Mouse (Mus musculus) cortical plate, adult 2 months (tissue): Measurements from ENCODE around the gene Gm37240. TPM values are rescaled to one million over a fixed set of nuclear protein-coding genes. Genes with fewer than 3 reads are reported as not detected.

Experiments
- H3K27ac ChIP-seq: fragments of 200-500 bp; 2 replicates; pipeline ENCODE4 v1.5.1; 2012; ENCODE audit warnings: low read length, control low read depth, inconsistent platforms; ENCODE audit not compliant: insufficient read depth
- H3K4me1 ChIP-seq: fragments of 200-500 bp; 2 replicates; pipeline ENCODE4 v1.6.1; 2011; ENCODE audit warnings: low read length; ENCODE audit not compliant: control insufficient read depth, insufficient read depth
- H3K4me3 ChIP-seq: fragments of 200-500 bp; 2 replicates; pipeline ENCODE4 v1.5.1; 2011; ENCODE audit warnings: mild to moderate bottlenecking, low read length, control low read depth; ENCODE audit not compliant: insufficient read depth
- CTCF ChIP-seq: fragments of 200-500 bp; IDR thresholded peaks from 2 replicates; pipeline ENCODE4 v1.5.1; 2011; ENCODE audit warnings: mild to moderate bottlenecking, control low read depth, low read length; ENCODE audit not compliant: insufficient read depth; ENCODE audit errors: extremely low read depth
- POLR2A ChIP-seq: fragments of 200-500 bp; IDR thresholded peaks from 2 replicates; pipeline ENCODE4 v1.6.1; 2011; ENCODE audit warnings: mild to moderate bottlenecking, low read length, control low read depth; ENCODE audit not compliant: insufficient read depth; ENCODE audit errors: extremely low read depth
- polyA plus RNA-seq: library from polyadenylated mRNA; depleted of rRNA; stranded (reverse); fragments of >200 nt; gene quantifications from 2 replicates; pipeline ENCODE4 v1.2.3, GENCODE M21; 2012

Gene Gm37240
- polyA plus RNA-seq, 1 experiment = 0.81 TPM

DNA sequence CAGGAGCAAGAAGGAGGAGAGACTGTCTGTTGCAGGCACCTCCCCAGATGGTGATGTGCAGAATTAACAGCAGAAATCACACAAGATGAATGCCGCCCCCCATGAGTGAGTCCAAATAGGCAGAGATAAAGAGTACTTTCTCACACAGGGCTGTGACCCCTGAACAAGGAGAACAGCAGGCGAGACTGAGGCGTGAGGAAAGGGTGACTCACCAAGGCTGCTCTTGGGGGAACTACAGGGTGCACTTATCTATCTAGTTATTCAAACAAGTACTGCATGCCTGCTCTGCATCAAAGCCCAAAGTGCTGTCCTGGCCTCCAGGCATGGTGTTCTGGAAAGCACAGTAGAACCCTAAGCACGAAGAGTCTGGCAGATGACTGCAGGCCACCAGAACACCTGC lies 113.4 kb downstream of the Gm37240 start:
- no peaks in the 10 kb centered on the region for H3K4me1 ChIP-seq
- H3K27ac ChIP-seq = no peak overlapping the region
- no peak overlapping the region for H3K4me3 ChIP-seq
- no peak for TF ChIP-seq POLR2A
- no peak for TF ChIP-seq CTCF

DNA sequence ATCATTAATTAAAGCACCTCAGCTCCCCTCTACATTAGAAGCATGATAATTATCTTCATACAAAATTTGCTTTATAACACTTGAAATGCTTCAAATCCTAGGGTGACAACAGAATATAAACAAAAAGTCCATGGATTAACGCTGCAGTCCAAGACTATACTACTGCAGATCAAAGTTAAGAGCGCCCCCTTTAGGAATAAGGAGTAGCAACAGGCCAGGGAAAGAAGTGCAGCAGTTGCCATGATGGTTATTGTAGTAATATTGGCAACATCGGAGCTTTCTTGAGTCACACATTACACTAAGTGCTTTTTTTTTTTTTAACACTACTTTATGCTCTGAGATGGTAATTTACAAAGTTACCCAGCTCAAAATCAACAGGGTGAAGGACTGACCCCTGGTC lies 113.9 kb downstream of the Gm37240 start:
- Histone ChIP-seq H3K4me1 (no peaks in the 10 kb centered on the region), H3K4me3 (no peak overlapping the region), H3K27ac (no peak overlapping the region)
- TF ChIP-seq CTCF (no peak), POLR2A (no peak)

DNA sequence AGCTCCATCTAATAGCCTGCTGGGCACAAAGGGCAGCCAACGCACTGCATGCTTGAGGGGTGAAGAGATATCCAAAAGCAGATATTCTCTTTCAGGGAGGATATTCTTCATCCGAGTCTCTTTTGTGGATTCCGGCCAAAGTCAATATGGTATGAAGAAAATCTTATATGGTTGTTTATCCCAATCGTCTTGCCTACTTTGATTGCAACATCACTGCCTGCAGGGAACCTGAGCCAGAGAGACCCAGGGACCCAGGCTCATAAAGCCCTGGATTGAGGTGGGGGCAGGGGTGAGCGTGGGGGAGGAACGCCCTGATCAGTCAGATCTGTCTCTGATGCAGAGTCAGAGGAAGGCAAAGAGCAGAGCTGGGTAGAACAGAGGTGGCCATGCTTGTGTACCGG lies 122.4 kb downstream of the Gm37240 start:
- TF ChIP-seq POLR2A = no peak
- no peak for TF ChIP-seq CTCF
- no peak overlapping the region for H3K27ac ChIP-seq

DNA sequence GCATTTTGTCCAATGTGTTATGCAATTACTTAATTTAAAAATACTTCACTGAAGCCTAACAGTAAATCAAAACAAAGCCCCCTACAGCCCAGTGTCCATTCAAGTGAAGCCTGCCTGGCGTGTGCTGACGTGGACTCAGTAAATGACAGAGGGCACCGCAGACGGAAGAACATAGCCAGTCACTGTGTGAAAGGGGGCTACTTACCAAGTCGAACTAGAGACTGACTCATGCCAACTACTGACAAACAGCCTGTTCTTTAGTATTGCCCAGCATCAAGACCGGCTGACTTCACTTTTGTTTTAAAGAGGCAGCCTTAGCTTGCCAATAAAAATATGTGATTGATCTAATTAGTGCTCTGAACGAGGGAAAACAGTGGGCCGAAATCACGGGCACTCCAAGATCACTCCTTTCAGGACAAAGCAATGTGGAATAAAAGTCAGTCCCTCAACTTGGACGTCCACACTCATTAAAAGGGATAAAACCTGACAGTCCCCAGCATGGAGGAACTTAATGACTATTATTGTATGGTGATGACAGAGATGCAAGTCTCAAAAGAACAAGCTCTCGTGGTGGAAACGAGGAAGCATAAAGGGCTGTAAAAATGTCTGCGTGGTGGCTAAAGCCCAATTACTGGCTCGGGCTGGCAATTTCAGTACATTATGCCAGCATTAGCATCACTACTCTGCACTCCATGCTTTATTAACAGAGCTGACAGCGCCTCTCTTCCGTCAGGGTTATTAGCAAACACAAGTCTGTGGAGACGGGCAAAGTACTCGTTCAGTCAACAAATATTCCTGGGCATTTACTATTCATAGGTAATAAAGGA lies 123.1 kb downstream of the Gm37240 start:
- Histone ChIP-seq H3K4me1 (no peaks in the 10 kb centered on the region), H3K27ac (no peak overlapping the region)
- TF ChIP-seq POLR2A (no peak), CTCF (no peak)

More for the DNA sequence above, 122.4 kb downstream of the Gm37240 start:
- Histone ChIP-seq H3K4me3 (no peak overlapping the region), H3K4me1 (no peaks in the 10 kb centered on the region)

DNA sequence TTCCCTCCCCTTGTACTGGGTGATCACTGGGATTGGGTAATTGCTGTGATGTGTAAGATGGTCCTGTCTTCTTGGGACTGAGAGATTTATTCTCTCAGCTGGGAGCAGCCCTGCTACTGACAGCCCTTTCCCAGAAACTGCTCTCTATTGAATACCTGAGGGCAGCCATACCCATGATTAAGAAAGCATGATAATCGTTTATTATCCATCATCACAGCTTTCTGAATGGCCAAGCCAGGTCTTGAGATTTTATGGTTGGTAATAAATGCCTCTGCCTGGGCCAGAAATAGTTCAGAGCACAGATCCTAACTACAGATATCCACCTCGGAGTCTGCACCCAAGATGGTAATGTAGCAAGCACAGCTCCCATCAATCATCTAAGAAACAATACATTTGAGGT lies 129.4 kb downstream of the Gm37240 start:
- H3K27ac ChIP-seq = no peak overlapping the region
- no peaks in the 10 kb centered on the region for H3K4me1 ChIP-seq
- no peak overlapping the region for H3K4me3 ChIP-seq
- TF ChIP-seq POLR2A (no peak), CTCF (no peak)

More for the DNA sequence above, 123.1 kb downstream of the Gm37240 start:
- H3K4me3 ChIP-seq = no peak overlapping the region

DNA sequence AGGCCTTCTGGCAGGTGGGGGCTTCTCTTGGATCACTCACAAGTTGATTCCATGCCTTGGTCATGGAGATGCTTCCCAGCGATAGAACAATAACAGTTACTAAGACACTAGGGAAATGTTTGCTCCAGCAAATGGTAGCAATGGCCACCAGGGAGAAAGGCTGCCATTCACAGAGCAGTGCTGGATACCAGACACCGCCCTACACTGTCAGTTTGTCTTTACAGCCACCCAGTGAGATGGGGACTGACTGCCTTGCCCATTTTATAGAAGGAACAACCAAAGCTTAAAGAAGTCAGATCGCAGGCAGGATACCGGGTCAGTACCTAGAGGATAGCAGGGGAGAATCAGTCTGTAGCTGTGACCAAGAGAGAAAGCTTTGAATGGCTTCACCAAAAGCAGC lies 129.9 kb downstream of the Gm37240 start:
- no peak overlapping the region for H3K27ac ChIP-seq
- no peak overlapping the region for H3K4me3 ChIP-seq
- TF ChIP-seq CTCF = no peak
- TF ChIP-seq POLR2A = no peak
- no peaks in the 10 kb centered on the region for H3K4me1 ChIP-seq

DNA sequence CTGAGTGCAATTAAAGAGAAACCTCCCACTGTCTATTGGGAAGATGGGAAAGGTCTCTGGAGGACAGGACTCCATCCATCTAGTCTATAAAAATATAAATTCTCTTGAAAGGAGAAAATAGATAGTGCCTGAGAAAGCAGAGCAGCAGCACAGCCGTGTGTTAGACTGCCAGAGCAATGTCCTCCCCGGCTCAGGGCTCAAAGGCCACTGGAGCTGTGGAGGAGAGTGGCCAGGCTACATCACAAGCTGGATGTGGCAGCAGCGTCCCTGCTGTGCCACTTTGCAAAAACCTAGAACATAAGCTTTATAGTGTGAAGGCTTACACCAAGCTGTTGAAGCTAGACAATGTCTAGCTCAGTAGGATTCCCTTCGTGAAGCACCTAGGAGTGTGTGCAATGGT lies 138.0 kb downstream of the Gm37240 start:
- Histone ChIP-seq H3K4me1 (no peaks in the 10 kb centered on the region), H3K4me3 (no peak overlapping the region), H3K27ac (no peak overlapping the region)
- TF ChIP-seq CTCF (no peak), POLR2A (no peak)

DNA sequence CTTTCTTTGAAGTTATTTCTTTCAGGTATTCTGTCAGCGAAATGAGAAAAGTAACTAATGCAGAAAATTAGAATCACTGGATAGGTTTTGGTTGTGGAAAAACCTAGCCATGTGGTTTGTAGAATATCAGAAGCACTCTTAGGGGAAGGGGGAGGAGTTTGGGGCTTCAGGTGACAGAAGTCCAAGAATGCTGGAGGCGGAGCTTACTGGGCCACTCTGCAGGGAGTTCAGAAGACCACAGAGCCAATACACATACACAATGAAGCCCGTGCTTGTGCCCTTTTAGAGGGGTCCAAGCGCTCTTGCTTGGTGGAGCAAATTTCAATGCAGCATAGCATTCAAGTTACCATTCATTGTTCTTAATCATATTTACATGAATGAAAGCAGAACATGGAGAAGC lies 138.5 kb downstream of the Gm37240 start:
- Histone ChIP-seq H3K4me1 (no peaks in the 10 kb centered on the region), H3K27ac (no peak overlapping the region), H3K4me3 (no peak overlapping the region)
- TF ChIP-seq CTCF = no peak
- no peak for TF ChIP-seq POLR2A

DNA sequence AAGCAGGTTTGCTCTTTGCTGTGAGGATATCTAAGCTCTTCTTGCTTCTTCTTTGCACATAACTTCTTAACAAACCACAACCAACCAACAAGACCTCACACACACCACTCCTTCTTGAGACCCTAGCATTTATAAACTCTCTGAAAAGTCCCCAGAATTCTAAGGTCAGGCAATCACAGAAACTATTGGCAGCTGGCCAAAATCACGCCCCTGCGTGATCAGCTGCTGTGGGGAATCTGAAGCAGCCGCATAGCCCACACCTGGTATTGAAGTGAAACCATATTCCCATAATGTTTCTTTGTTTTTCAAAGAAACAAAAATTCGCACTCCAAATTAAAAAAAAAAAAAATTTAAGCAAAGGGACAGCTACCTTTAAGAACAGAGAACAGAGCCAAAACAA lies 141.2 kb downstream of the Gm37240 start:
- H3K4me1 ChIP-seq = no peaks in the 10 kb centered on the region
- TF ChIP-seq CTCF (no peak), POLR2A (no peak)
- H3K4me3 ChIP-seq = no peak overlapping the region
- H3K27ac ChIP-seq = no peak overlapping the region

DNA sequence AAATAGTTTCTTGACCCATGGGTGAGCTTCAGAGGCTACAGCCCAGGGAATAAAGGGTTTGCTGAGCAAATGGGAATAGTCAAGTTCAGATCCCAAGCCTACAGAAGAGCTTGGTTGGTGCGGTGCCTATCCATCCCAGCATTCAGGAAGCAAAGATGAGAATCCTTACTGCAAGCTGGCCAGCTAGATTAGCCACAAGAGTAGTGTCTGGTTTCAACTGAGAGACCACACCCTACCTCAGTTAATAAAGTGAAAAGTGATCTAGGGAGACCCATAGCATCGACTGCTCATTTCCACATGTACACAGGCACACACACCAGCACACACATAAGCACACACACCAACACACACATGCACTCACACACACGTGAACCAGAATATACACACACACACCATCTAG lies 145.6 kb downstream of the Gm37240 start:
- Histone ChIP-seq H3K4me1 (no peaks in the 10 kb centered on the region), H3K27ac (no peak overlapping the region), H3K4me3 (no peak overlapping the region)
- TF ChIP-seq POLR2A = no peak
- no peak for TF ChIP-seq CTCF

DNA sequence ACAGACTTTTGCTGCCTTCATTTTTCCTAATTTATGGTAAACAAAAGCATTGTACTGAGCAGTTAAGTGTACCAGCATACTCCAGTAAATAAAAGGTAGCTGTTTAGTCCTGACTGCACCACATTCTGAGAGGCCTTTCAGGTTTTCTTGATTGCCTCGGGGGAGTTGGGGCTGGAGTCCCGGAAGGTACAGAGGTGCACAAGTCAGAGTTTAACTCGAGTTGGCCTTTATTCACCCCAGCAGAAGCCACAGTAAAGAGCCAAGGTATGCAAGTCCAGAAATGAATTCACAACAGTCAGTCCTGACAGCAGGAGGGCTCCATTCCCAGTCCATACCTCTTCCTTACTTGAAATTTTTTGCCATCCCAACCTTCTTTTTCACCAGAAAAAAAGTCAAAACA lies 148.7 kb downstream of the Gm37240 start:
- TF ChIP-seq CTCF = no peak
- TF ChIP-seq POLR2A = no peak
- H3K4me3 ChIP-seq = no peak overlapping the region
- no peak overlapping the region for H3K27ac ChIP-seq
- no peaks in the 10 kb centered on the region for H3K4me1 ChIP-seq
